15 mouse cellular contexts compared by ENCODE assay signal in the genomic region with DNA sequence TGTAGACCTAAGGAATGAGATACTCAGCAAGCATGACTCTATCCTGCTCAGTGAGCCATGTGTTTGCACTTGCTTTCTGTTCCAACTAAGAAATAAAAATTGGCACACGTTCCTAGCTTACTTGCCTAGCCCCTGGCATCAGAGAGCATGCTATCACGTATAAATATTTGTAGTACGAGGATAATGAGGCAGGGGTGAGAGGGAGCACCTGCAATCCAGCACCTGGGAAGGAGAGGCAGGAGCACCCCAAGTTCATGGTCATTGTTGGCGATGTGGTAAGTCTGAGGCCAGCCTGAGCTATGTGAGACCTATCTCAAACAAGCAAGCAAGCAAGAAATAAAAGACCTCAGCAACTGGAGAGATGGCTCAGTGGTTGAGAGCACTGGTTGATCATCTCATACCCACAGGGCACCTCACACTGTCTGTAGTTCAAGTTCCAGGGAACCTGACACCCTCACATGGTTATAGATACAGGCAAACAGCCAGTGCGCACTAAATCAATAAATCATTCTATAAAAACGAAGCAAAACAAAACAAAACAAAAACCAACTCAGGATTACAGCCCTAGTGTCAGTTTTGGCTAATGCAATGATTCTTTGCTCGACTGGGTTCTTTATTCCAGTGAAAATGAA. TPM values are rescaled to one million over a fixed set of nuclear protein-coding genes. Genes with fewer than 3 reads are reported as not detected.
DNase-seq lines count a peak whose midpoint lies in the region; ATAC-seq and TF ChIP-seq lines count a peak whose summit lies in the region.
"Had no signal": no experiment of that assay in that cellular context is flagged by ENCODE, and none has a peak within 500 bp of the region (broad histone marks: within the 10 kb centered on the region; RNA-seq: fewer than 3 reads in every experiment).

No protein-coding gene starts in this region.

- no peaks in the 10 kb centered on the region for H3K27me3 ChIP-seq in lung, embryonic 14.5 days (ENCODE audit: insufficient read depth, low read length)
- H3K27me3 ChIP-seq in forebrain, embryonic 15.5 days = no peaks in the 10 kb centered on the region
- H3K27me3 ChIP-seq in liver, embryonic 13.5 days = no peaks in the 10 kb centered on the region
- no peaks in the 10 kb centered on the region for H3K27me3 ChIP-seq in stomach, embryonic 14.5 days (ENCODE audit: control insufficient read depth, insufficient read depth, low read length)

- peaks cover 7% of the 10 kb centered on the region; the same call in 1 of the 2 replicates for H3K4me1 ChIP-seq in lung, embryonic 14.5 days (ENCODE audit: insufficient read depth)
- peaks cover 20% of the 10 kb centered on the region for H3K4me1 ChIP-seq in forebrain, embryonic 15.5 days
- peaks cover 33% of the 10 kb centered on the region for H3K4me1 ChIP-seq in liver, embryonic 13.5 days (replicated peaks)
- H3K4me1 ChIP-seq in stomach, embryonic 14.5 days (ENCODE audit: control insufficient read depth, insufficient read depth, low read length) = peaks cover 7% of the 10 kb centered on the region; the same call in 1 of the 2 replicates

- no peaks in the 10 kb centered on the region for H3K9me3 ChIP-seq in lung, embryonic 14.5 days (ENCODE audit: low read depth, low read length)
- H3K9me3 ChIP-seq in forebrain, embryonic 15.5 days = no peaks in the 10 kb centered on the region
- no peaks in the 10 kb centered on the region for H3K9me3 ChIP-seq in liver, embryonic 13.5 days (replicated peaks)
- no peaks in the 10 kb centered on the region for H3K9me3 ChIP-seq in stomach, embryonic 14.5 days (ENCODE audit: control insufficient read depth, low read depth, low read length)

- H3K4me3 ChIP-seq in lung, embryonic 14.5 days (ENCODE audit: low read depth, low read length) = no peak overlapping the region
- H3K4me3 ChIP-seq in forebrain, embryonic 15.5 days = no peak overlapping the region
- H3K4me3 ChIP-seq in liver, embryonic 13.5 days (replicated peaks) = no peak overlapping the region
- peak overlapping the region; percentile 69; the same call in 1 of the 2 replicates for H3K4me3 ChIP-seq in stomach, embryonic 14.5 days (ENCODE audit: low read depth, low read length)

- no peak overlapping the region for H3K9ac ChIP-seq in lung, embryonic 14.5 days
- H3K9ac ChIP-seq in forebrain, embryonic 15.5 days (replicated peaks) = no peak overlapping the region
- H3K9ac ChIP-seq in liver, embryonic 13.5 days = no peak overlapping the region
- H3K9ac ChIP-seq in stomach, embryonic 14.5 days (replicated peaks; ENCODE audit: low read depth, low read length) = no peak overlapping the region

- ATAC-seq in lung, embryonic 14.5 days (ENCODE audit: insufficient read depth) = no peak
- ATAC-seq in forebrain, embryonic 15.5 days (replicated peaks) = no peak
- ATAC-seq in liver, embryonic 13.5 days (ENCODE audit: low read depth) = no peak
- 0 out of 2 replicates have a peak, but pooled peaks have one; percentile 44 for ATAC-seq in stomach, embryonic 14.5 days (ENCODE audit: insufficient number of reproducible peaks, insufficient read depth, low FRiP score, low read depth)
- ATAC-seq: lung, postnatal 0 days had no signal

- H3K27ac ChIP-seq in lung, embryonic 14.5 days (ENCODE audit: low read depth) = no peak overlapping the region
- H3K27ac ChIP-seq in forebrain, embryonic 15.5 days (replicated peaks) = no peak overlapping the region
- H3K27ac ChIP-seq in liver, embryonic 13.5 days = no peak overlapping the region
- H3K27ac ChIP-seq in stomach, embryonic 14.5 days (ENCODE audit: low read length) = no peak overlapping the region

- DNase-seq in lung, embryonic 14.5 days = no peak
- DNase-seq in lung, postnatal 10 days = no peak
- DNase-seq in liver, embryonic 13.5 days = no peak
- DNase-seq in yolk sac, embryonic 10.5 days (ENCODE audit: low spot score) = no peak
- DNase-seq in thymus, adult 18-20 months = no peak
- DNase-seq: adrenal gland, postnatal 25 days; cerebellum, adult 11-12 months; heart, postnatal 10 days; layer of hippocampus, adult 9-11 months; thymus, postnatal 36 days had no signal

- no peaks in the 10 kb centered on the region for H3K36me3 ChIP-seq in lung, embryonic 14.5 days (ENCODE audit: insufficient read depth)
- peaks cover 6% of the 10 kb centered on the region; the same call in 1 of the 2 replicates for H3K36me3 ChIP-seq in forebrain, embryonic 15.5 days
- H3K36me3 ChIP-seq in liver, embryonic 13.5 days = peaks cover under 1% of the 10 kb centered on the region
- no peaks in the 10 kb centered on the region for H3K36me3 ChIP-seq in stomach, embryonic 14.5 days (ENCODE audit: control insufficient read depth, insufficient read depth, low read length)

- H3K4me2 ChIP-seq in lung, embryonic 14.5 days = peak overlapping the region; percentile 95; the same call in 1 of the 2 replicates
- H3K4me2 ChIP-seq in forebrain, embryonic 15.5 days (replicated peaks) = 0 out of 2 replicates have a peak overlapping the region, but pooled peaks have one; percentile 87
- peak overlapping the region; percentile 81 for H3K4me2 ChIP-seq in liver, embryonic 13.5 days
- H3K4me2 ChIP-seq in stomach, embryonic 14.5 days (replicated peaks; ENCODE audit: low read depth, low read length) = no peak overlapping the region

- no peak for TF ChIP-seq CTCF in lung, embryonic 14.5 days (IDR thresholded peaks at IDR 0.05; ENCODE audit: low read depth)

- 60% methylated on average over 7 of the region's 7 CpGs for WGBS in lung, embryonic 14.5 days
- 77% methylated on average over 7 of the region's 7 CpGs for WGBS in forebrain, embryonic 15.5 days
- 71% methylated on average over 7 of the region's 7 CpGs for WGBS in liver, embryonic 13.5 days (ENCODE audit: insufficient replicate concordance)
- WGBS in stomach, embryonic 14.5 days = 59% methylated on average over 7 of the region's 7 CpGs

RNA-seq across cellular contexts. Expression of a gene that starts 1.4 kb away (rescaled TPM):
- 35.6 and 35.7 TPM in 2 replicates for polyA plus RNA-seq in lung, embryonic 14.5 days (2014; fragmentation: Nextera tagmentation; extraction: Ambion mirVana)
- polyA plus RNA-seq in forebrain, embryonic 15.5 days (2015; fragmentation: Nextera tagmentation; extraction: Ambion mirVana) = 42.4 and 46.5 TPM in 2 replicates
- 21.2 and 22.2 TPM in 2 replicates for polyA plus RNA-seq in liver, embryonic 13.5 days (2015; fragmentation: Nextera tagmentation; extraction: Ambion mirVana)
- 41.6 and 50.2 TPM in 2 replicates for polyA plus RNA-seq in stomach, embryonic 14.5 days (2014; fragmentation: Nextera tagmentation; extraction: Ambion mirVana)

RNA-seq across cellular contexts. Expression of a gene that starts 7.8 kb away (rescaled TPM):
- not detected in 2 replicates for polyA plus RNA-seq in lung, embryonic 14.5 days (2014; fragmentation: Nextera tagmentation; extraction: Ambion mirVana)
- polyA plus RNA-seq in forebrain, embryonic 15.5 days (2015; fragmentation: Nextera tagmentation; extraction: Ambion mirVana) = not detected in 2 replicates
- not detected in 2 replicates for polyA plus RNA-seq in liver, embryonic 13.5 days (2015; fragmentation: Nextera tagmentation; extraction: Ambion mirVana)
- polyA plus RNA-seq in stomach, embryonic 14.5 days (2014; fragmentation: Nextera tagmentation; extraction: Ambion mirVana) = not detected in 2 replicates
- polyA plus RNA-seq: lung, postnatal 0 days; neural tube, embryonic 11.5 days; spleen, adult 2 months had no signal

RNA-seq across cellular contexts. Expression of a gene that starts 23.0 kb away (rescaled TPM):
- 10.4 and 10.9 TPM in 2 replicates for polyA plus RNA-seq in lung, embryonic 14.5 days (2014; fragmentation: Nextera tagmentation; extraction: Ambion mirVana)
- 1.9 and 2.7 TPM in 2 replicates for polyA plus RNA-seq in forebrain, embryonic 15.5 days (2015; fragmentation: Nextera tagmentation; extraction: Ambion mirVana)
- polyA plus RNA-seq in liver, embryonic 13.5 days (2015; fragmentation: Nextera tagmentation; extraction: Ambion mirVana) = 1.0 and 1.3 TPM in 2 replicates
- 14.7 and 15.3 TPM in 2 replicates for polyA plus RNA-seq in stomach, embryonic 14.5 days (2014; fragmentation: Nextera tagmentation; extraction: Ambion mirVana)

RNA-seq across cellular contexts. Expression of a gene that starts 35.7 kb away (rescaled TPM):
- 129 and 132 TPM in 2 replicates for polyA plus RNA-seq in lung, embryonic 14.5 days (2014; fragmentation: Nextera tagmentation; extraction: Ambion mirVana)
- 172 and 180 TPM in 2 replicates for polyA plus RNA-seq in forebrain, embryonic 15.5 days (2015; fragmentation: Nextera tagmentation; extraction: Ambion mirVana)
- polyA plus RNA-seq in liver, embryonic 13.5 days (2015; fragmentation: Nextera tagmentation; extraction: Ambion mirVana) = 50.8 and 59.8 TPM in 2 replicates
- polyA plus RNA-seq in stomach, embryonic 14.5 days (2014; fragmentation: Nextera tagmentation; extraction: Ambion mirVana) = 137 and 140 TPM in 2 replicates

RNA-seq across cellular contexts. Expression of a gene that starts 47.3 kb away (rescaled TPM):
- not detected in 2 replicates for polyA plus RNA-seq in lung, embryonic 14.5 days (2014; fragmentation: Nextera tagmentation; extraction: Ambion mirVana)
- polyA plus RNA-seq in forebrain, embryonic 15.5 days (2015; fragmentation: Nextera tagmentation; extraction: Ambion mirVana) = 13.1 TPM in 2 replicates
- polyA plus RNA-seq in liver, embryonic 13.5 days (2015; fragmentation: Nextera tagmentation; extraction: Ambion mirVana) = not detected in 2 replicates
- polyA plus RNA-seq in stomach, embryonic 14.5 days (2014; fragmentation: Nextera tagmentation; extraction: Ambion mirVana) = 0.25 and 0.51 TPM in 2 replicates
- polyA plus RNA-seq: spleen, adult 2 months had no signal
